Mouse (Mus musculus) small intestine, adult 2 months (tissue): ENCODE measurements at regions not wholly inside any gene's neighbourhood (a gene's known extent, or its start where the extent isn't known, plus 50 kb on each side); places are given as distances from the start of the nearest gene placed in this dataset.

Source experiments
- H3K27ac ChIP-seq: fragments of 200-500 bp; 2 replicates; pipeline ENCODE4 v1.5.1; 2012; ENCODE audit warnings: low read depth, low read length, control low read depth, inconsistent platforms; ENCODE audit not compliant: insufficient read depth
- H3K27me3 ChIP-seq: fragments of 200-500 bp; 2 replicates; pipeline ENCODE4 v1.6.1; 2012; ENCODE audit warnings: mild to moderate bottlenecking, moderate library complexity, low read length, inconsistent platforms; ENCODE audit not compliant: control insufficient read depth, insufficient read depth
- H3K36me3 ChIP-seq: fragments of 200-500 bp; 2 replicates; pipeline ENCODE4 v1.6.1; 2012; ENCODE audit warnings: mild to moderate bottlenecking, low read length, control low read depth, inconsistent platforms; ENCODE audit not compliant: control insufficient read depth, insufficient read depth
- H3K4me1 ChIP-seq: fragments of 200-500 bp; 2 replicates; pipeline ENCODE4 v1.6.1; 2012; ENCODE audit warnings: low read length, inconsistent platforms, mixed read lengths; ENCODE audit not compliant: control insufficient read depth, insufficient read depth, insufficient read length
- H3K4me3 ChIP-seq: fragments of 200-500 bp; 2 replicates; pipeline ENCODE4 v1.5.1; 2012; ENCODE audit warnings: low read depth, mild to moderate bottlenecking, control low read depth, inconsistent platforms, low read length, moderate library complexity
- CTCF ChIP-seq: fragments of 200-500 bp; IDR thresholded peaks from 2 replicates; pipeline ENCODE4 v1.5.1; 2012; ENCODE audit warnings: low read depth, mild to moderate bottlenecking, control low read depth, inconsistent platforms, low read length, moderate library complexity, mixed read lengths; ENCODE audit not compliant: insufficient replicate concordance, insufficient read length; ENCODE audit errors: extremely low read depth
- POLR2A ChIP-seq: fragments of 200-500 bp; IDR thresholded peaks from 2 replicates; pipeline ENCODE4 v1.6.1; 2012; ENCODE audit warnings: low read depth, mild to moderate bottlenecking, control low read depth, inconsistent platforms, low read length, moderate library complexity
- WGBS: fragments of 180-500 bp; shearing (Covaris S2); methylation state at CpG from one replicate; pipeline ENCODE4 v1.1.7; 2018; 5-methylcytosine and 5-hydroxymethylcytosine counted together

GRCm38 (mm10) chr1:55947618-55948283 is 542.0 kb downstream of the Plcl1 start:
- TF ChIP-seq CTCF: no peak
- TF ChIP-seq POLR2A: no peak
- Histone ChIP-seq H3K27me3 (no peaks in the 10 kb centered on the region), H3K36me3 (no peaks in the 10 kb centered on the region), H3K4me3 (no peak overlapping the region), H3K4me1 (no peaks in the 10 kb centered on the region), H3K27ac (no peak overlapping the region)
- WGBS: 73% methylated on average over 5 of the region's 5 CpGs

DNA sequence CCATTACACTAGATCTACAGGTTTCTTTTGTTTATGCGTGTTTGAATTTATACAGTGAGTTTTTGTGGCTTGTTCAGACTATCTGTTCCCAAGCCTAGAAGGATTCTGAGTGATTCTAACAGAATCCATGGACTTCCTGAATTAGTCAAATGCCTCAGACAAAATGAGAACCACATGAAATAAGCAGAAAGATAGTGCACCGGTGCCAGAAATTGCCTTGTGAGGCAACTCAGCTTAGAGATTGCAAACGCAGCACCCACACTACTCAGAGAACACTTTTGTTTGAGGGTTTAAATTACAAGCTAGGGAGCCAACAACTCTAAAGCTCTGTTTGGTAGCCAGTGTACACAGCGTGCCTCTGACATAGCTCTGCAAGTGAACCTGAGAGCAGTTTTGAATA is 543.9 kb downstream of the Plcl1 start:
- no peak for TF ChIP-seq POLR2A
- no peak for TF ChIP-seq CTCF
- WGBS: 86% methylated on average over 4 of the region's 4 CpGs
- Histone ChIP-seq H3K27ac (no peak overlapping the region), H3K36me3 (no peaks in the 10 kb centered on the region), H3K4me3 (no peak overlapping the region), H3K4me1 (no peaks in the 10 kb centered on the region), H3K27me3 (no peaks in the 10 kb centered on the region)

DNA sequence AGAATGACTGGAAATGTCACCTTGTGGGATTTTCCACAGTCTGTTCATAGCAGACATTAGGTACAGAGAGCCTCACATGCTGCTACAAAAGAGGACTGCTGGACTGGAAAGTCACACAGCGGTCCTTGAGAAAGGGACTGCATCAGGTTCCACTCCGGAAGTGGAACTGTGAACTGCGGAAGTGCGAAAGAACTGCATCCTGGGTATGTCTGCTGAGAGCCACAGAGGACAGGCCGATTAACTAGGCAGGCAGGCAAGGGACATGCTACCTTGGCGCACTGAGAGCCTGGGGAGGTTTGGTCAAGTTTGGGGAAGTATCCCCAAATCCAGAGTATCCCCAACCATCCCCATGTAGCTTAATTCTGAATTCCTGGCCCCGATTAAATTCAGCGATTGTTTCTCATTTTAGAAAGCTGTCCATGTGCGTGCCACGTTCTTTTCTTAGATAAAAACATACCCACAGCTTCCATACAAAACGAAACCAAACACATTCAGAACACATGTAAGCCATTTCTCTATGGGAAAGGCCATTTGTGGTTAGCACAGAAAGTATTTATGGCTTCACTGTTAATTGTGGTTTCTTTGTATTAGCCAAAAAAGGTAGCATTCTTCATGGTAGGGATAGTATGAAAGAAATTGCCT is 552.2 kb downstream of the Plcl1 start:
- TF ChIP-seq CTCF: no peak
- TF ChIP-seq POLR2A: no peak
- no peaks in the 10 kb centered on the region for H3K36me3 ChIP-seq
- no peaks in the 10 kb centered on the region for H3K27me3 ChIP-seq
- H3K4me3 ChIP-seq: no peak overlapping the region
- no peak overlapping the region for H3K27ac ChIP-seq
- no peaks in the 10 kb centered on the region for H3K4me1 ChIP-seq
- WGBS: 82% methylated on average over 11 of the region's 11 CpGs

GRCm38 (mm10) chr1:55960291-55960690 is 554.6 kb downstream of the Plcl1 start:
- H3K4me3 ChIP-seq: no peak overlapping the region
- 18% methylated on average over 6 of the region's 6 CpGs for WGBS
- H3K27me3 ChIP-seq: no peaks in the 10 kb centered on the region
- no peaks in the 10 kb centered on the region for H3K36me3 ChIP-seq
- no peaks in the 10 kb centered on the region for H3K4me1 ChIP-seq
- H3K27ac ChIP-seq: no peak overlapping the region
- TF ChIP-seq CTCF: peak; percentile 75; the same call in 1 of the 2 replicates
- no peak for TF ChIP-seq POLR2A

GRCm38 (mm10) chr1:55963867-55964266 is 558.1 kb downstream of the Plcl1 start:
- 31% methylated on average over 5 of the region's 5 CpGs for WGBS
- no peaks in the 10 kb centered on the region for H3K27me3 ChIP-seq
- TF ChIP-seq CTCF (no peak), POLR2A (no peak)
- no peaks in the 10 kb centered on the region for H3K4me1 ChIP-seq
- H3K4me3 ChIP-seq: no peak overlapping the region
- H3K36me3 ChIP-seq: no peaks in the 10 kb centered on the region
- H3K27ac ChIP-seq: no peak overlapping the region

DNA sequence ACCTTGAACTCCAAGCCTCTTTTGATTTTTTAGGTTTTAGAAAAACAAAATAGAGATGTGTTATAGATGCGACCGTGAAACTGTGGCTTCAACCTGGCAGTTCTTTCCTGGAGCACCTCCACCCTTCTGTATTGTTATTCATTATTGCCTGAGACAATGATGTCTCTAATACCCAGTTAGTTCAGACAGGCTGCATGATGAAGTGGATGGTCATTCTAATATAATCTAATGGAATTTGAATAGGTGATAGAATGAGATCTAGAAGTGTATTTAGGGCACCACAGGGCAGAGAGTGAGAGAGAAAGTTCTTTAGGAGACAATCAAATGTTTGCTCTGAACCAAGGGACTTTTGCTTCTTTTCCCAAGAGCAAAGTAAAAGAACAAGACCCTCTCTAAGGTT is 560.6 kb downstream of the Plcl1 start:
- no peak overlapping the region for H3K27ac ChIP-seq
- no peak overlapping the region for H3K4me3 ChIP-seq
- WGBS: 88% methylated on average over 2 of the region's 2 CpGs
- H3K27me3 ChIP-seq: no peaks in the 10 kb centered on the region
- no peaks in the 10 kb centered on the region for H3K36me3 ChIP-seq
- no peaks in the 10 kb centered on the region for H3K4me1 ChIP-seq
- TF ChIP-seq CTCF (no peak), POLR2A (no peak)

- 91% methylated on average over 7 of the region's 7 CpGs for WGBS
- H3K27ac ChIP-seq: no peak overlapping the region
- TF ChIP-seq CTCF (no peak), POLR2A (no peak)
- no peaks in the 10 kb centered on the region for H3K4me1 ChIP-seq
- no peaks in the 10 kb centered on the region for H3K36me3 ChIP-seq
- H3K4me3 ChIP-seq: no peak overlapping the region
- H3K27me3 ChIP-seq: no peaks in the 10 kb centered on the region
Observed at GRCm38 (mm10) chr1:55967869-55968268, 562.1 kb downstream of the Plcl1 start.
